Mouse (Mus musculus) liver, adult 2 months (tissue): ENCODE results near the gene Chn2. TPM values are rescaled to one million over a fixed set of nuclear protein-coding genes. Genes with fewer than 3 reads are reported as not detected.

Source experiments
- DNase-seq: peaks from one replicate; pipeline ENCODE4 v3.0.0-alpha.2; 2011; ENCODE audit warnings: low read depth, low spot score; ENCODE audit errors: extremely low read depth
- H3K27ac ChIP-seq: fragments of 200-500 bp; replicated peaks from 2 replicates; pipeline ENCODE4 v1.5.1; 2012; ENCODE audit warnings: low read depth, mild to moderate bottlenecking, control low read depth, inconsistent platforms, low read length; ENCODE audit not compliant: insufficient read depth
- H3K27me3 ChIP-seq: fragments of 200-500 bp; 2 replicates; pipeline ENCODE4 v1.6.1; 2012; ENCODE audit warnings: mild to moderate bottlenecking, moderate library complexity, low read length, inconsistent platforms; ENCODE audit not compliant: control insufficient read depth, insufficient read depth
- H3K36me3 ChIP-seq: fragments of 200-500 bp; 2 replicates; pipeline ENCODE4 v1.6.1; 2012; ENCODE audit warnings: low read length, inconsistent platforms; ENCODE audit not compliant: control insufficient read depth, insufficient read depth
- H3K4me1 ChIP-seq: fragments of 200-500 bp; 2 replicates; pipeline ENCODE4 v1.6.1; 2011; ENCODE audit warnings: low read length; ENCODE audit not compliant: control insufficient read depth, insufficient read depth
- H3K4me3 ChIP-seq: fragments of 200-500 bp; 2 replicates; pipeline ENCODE4 v1.5.1; 2011; ENCODE audit warnings: low read depth, mild to moderate bottlenecking, control low read depth, low read length, moderate library complexity; ENCODE audit not compliant: insufficient read depth
- H3K79me2 ChIP-seq: fragments of 200-500 bp; 2 replicates; pipeline ENCODE4 v1.6.1; 2012; ENCODE audit warnings: inconsistent platforms, mild to moderate bottlenecking, low read length, moderate library complexity; ENCODE audit not compliant: control insufficient read depth, insufficient read depth
- H3K9ac ChIP-seq: fragments of 200-500 bp; 2 replicates; pipeline ENCODE4 v1.6.1; 2012; ENCODE audit warnings: low read depth, mild to moderate bottlenecking, control low read depth, inconsistent platforms, low read length
- CTCF ChIP-seq: fragments of 200-500 bp; IDR thresholded peaks from 2 replicates; pipeline ENCODE4 v1.5.1; 2011; ENCODE audit warnings: low read depth, low read length, control low read depth
- POLR2A ChIP-seq: fragments of 200-500 bp; IDR thresholded peaks from 2 replicates; pipeline ENCODE4 v1.6.1; 2011; ENCODE audit warnings: low read length, control low read depth; ENCODE audit not compliant: insufficient read depth; ENCODE audit errors: extremely low read depth
- WGBS: fragments of 180-500 bp; shearing (Covaris S2); methylation state at CpG from one replicate; pipeline ENCODE4 v1.1.7; 2018; 5-methylcytosine and 5-hydroxymethylcytosine counted together
- polyA plus RNA-seq: library from polyadenylated mRNA; depleted of rRNA; stranded (reverse); fragments of >200 nt; gene quantifications from 2 replicates; pipeline ENCODE4 v1.2.3, GENCODE M21; 2012
- total RNA-seq: library from RNA; depleted of rRNA; stranded (reverse); fragments of >200 nt; gene quantifications from 2 replicates; pipeline ENCODE4 v1.2.3, GENCODE M21; 2014

The Chn2 gene
- total and polyA plus RNA-seq, 2 experiments = 37.3 to 46.2 TPM

DNA sequence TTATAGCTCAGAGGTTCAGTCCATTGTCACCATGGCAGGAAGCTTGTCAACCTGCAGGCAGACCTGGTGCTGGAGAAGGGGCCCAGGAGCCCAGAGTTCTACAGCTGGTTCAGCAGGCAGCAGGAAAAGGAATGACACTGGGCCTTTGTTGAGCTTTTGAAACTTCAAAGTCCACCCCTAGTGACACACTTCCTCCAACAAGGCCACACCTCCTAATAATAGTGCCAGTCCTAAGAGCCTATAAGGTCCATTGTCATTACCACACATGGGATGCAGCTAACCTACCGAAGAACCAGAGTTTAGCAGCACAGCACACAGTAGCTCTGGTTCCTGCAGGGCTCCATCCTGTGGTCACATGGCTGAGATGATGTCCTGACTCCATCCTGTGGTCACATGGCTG is 13.3 kb downstream of the Chn2 start:
- no peak for TF ChIP-seq POLR2A
- WGBS = 78% methylated on average over 1 of the region's 1 CpGs

DNA sequence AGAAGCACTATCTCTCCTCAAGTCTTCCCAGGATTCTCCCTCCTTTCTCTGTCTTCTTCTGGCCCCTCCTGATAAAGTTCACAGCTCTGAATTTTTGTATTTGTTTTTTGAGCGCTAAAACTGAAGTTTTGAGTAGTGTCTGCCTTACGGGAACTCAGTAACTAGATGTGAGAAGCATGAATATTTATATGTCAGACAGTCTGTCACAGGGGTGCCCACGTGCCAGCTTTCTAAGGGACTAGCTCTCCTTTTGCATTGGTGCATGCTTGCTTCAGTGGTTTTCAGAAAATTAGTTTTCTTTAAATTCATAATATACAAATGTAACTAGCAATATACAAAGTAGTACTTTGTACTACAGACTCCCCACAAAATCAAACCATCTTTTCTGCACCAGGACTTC is 14.0 kb downstream of the Chn2 start:
- no peak for DNase-seq
- WGBS = 94% methylated on average over 3 of the region's 3 CpGs
- Histone ChIP-seq H3K27ac (no peak overlapping the region), H3K4me1 (peaks cover 18% of the 10 kb centered on the region), H3K36me3 (no peaks in the 10 kb centered on the region), H3K4me3 (no peak overlapping the region), H3K79me2 (peaks cover 42% of the 10 kb centered on the region), H3K27me3 (no peaks in the 10 kb centered on the region), H3K9ac (no peak overlapping the region)
- no peak for TF ChIP-seq CTCF
- no peak for TF ChIP-seq POLR2A

More for the DNA sequence above, 13.3 kb downstream of the Chn2 start:
- no peaks in the 10 kb centered on the region for H3K36me3 ChIP-seq
- H3K4me3 ChIP-seq = no peak overlapping the region
- H3K79me2 ChIP-seq = peaks cover 39% of the 10 kb centered on the region
- no peak overlapping the region for H3K9ac ChIP-seq
- H3K4me1 ChIP-seq = peaks cover 21% of the 10 kb centered on the region
- no peak overlapping the region for H3K27ac ChIP-seq
- no peak for DNase-seq
- H3K27me3 ChIP-seq = no peaks in the 10 kb centered on the region

DNA sequence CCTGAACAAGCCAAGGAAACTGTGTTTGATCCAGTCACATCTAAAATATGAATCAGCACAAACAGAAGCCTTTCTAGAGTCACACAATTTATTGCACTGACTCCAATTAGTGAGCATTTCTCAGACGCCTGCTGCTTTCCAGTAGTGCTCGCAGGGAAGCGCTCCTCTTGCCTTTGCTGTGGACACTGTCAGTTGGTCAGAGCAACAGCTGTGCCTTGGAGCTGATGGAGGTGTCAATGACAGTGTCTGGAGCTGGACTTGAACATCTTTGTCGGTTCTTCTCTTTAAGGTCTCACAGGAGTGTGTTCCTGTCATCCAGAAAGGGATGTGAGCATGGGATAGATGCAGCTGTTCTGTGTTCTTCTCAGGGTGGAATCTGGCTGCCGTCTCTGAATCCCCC is 16.0 kb downstream of the Chn2 start:
- H3K27ac ChIP-seq = no peak overlapping the region
- TF ChIP-seq POLR2A = no peak
- no peak for TF ChIP-seq CTCF
- no peaks in the 10 kb centered on the region for H3K27me3 ChIP-seq
- H3K4me1 ChIP-seq = peaks cover 10% of the 10 kb centered on the region
- no peak overlapping the region for H3K4me3 ChIP-seq
- H3K9ac ChIP-seq = no peak overlapping the region
- no peak for DNase-seq
- 87% methylated on average over 5 of the region's 5 CpGs for WGBS
- no peaks in the 10 kb centered on the region for H3K36me3 ChIP-seq
- H3K79me2 ChIP-seq = peaks cover 38% of the 10 kb centered on the region

DNA sequence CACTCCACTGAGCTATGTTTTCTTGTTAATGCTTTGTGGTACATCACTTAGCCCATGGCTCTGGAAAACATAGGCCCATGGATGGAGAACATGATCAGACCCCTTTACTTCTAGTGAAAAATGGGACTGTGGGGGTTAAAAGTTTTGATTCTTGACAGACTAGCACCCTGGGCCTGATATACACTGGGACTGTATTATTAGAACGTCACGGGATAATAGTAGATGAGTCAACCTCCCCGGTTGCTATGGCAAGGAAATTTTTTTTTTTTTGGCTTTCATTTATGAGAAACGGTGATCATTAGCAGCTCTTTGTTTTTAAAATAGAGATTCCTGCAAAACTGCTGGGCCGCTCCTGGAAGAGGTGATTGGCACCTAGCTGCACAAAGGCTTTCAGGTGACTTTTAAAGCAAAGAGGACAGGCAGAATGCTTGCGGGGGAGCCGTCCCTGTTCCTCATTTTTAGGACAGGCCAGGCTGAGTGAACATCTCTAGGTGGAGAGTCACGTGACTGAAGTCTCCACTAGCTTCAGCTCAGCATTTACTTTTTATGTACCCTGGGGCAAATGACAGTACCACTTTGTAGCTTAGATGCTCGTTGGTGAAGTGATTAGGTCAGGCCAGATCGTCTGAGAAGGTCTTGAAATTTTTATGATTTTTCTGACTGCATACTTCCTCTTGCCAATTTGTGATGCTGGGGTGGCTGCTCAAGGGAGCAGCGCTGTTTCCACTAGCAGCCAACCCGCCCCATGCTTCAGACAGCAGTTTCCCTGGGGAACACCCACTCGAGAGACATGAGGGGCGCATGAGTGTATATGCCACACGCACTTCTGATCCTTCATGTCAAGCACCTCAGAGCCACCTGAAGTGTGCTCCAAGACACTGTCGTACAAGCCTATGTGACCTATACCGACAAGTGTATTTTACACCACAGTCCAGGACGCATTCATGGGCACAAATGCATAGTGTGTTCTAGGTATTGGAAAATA is 17.5 kb downstream of the Chn2 start:
- Histone ChIP-seq H3K27ac (no peak overlapping the region), H3K79me2 (peaks cover 34% of the 10 kb centered on the region), H3K4me3 (no peak overlapping the region), H3K27me3 (no peaks in the 10 kb centered on the region), H3K36me3 (no peaks in the 10 kb centered on the region), H3K4me1 (peaks cover 7% of the 10 kb centered on the region; the same call in 1 of the 2 replicates), H3K9ac (no peak overlapping the region)
- DNase-seq = no peak
- TF ChIP-seq POLR2A = no peak
- no peak for TF ChIP-seq CTCF
- WGBS = 87% methylated on average over 18 of the region's 18 CpGs

DNA sequence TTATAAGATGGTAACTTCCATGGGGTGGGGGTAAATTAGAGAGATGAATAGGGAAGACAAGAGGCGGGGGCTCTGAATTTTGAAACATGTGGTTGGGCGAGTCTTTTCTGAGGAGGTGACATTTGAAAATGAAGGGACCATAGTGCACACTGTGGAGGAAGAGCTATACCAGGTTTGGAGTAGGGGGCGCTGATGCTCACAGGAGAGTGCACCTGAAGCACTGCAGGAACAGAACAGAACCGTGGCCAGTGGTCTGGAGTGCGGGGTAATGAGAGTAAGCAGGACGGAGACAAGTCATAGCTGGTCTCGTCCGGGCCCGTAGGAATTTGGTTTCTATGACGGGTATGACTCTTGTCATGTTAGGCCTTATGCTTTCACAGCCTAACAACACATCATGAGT is 18.3 kb downstream of the Chn2 start:
- no peak overlapping the region for H3K4me3 ChIP-seq

DNA sequence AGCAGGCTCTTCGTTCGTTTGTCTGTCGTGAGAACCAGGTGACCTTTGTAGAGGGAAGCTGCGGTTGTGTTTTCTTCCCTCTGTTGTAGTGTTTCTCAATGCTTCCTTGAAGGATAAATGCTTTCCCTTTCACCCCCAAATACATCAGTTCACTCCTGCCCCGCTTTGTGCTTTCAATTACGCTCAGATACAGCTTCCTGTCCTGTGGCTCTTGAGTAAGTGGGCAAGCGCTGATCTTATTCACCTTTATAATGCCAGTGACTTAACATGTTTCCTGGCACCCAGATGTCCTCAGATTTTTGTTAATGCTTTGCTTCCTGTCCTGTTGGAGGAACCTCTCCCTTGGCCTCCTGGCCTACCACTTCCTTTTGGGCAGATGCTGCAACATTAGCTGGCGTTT is 19.5 kb downstream of the Chn2 start:
- H3K27ac ChIP-seq = no peak overlapping the region
- no peak for DNase-seq
- H3K36me3 ChIP-seq = no peaks in the 10 kb centered on the region
- H3K79me2 ChIP-seq = peaks cover 23% of the 10 kb centered on the region
- H3K27me3 ChIP-seq = no peaks in the 10 kb centered on the region
- H3K9ac ChIP-seq = no peak overlapping the region
- H3K4me3 ChIP-seq = no peak overlapping the region
- WGBS = 69% methylated on average over 8 of the region's 8 CpGs
- no peak for TF ChIP-seq POLR2A
- peaks cover 10% of the 10 kb centered on the region for H3K4me1 ChIP-seq

More for the DNA sequence above, 18.3 kb downstream of the Chn2 start:
- Histone ChIP-seq H3K36me3 (no peaks in the 10 kb centered on the region), H3K9ac (no peak overlapping the region), H3K27me3 (no peaks in the 10 kb centered on the region), H3K4me1 (peaks cover 8% of the 10 kb centered on the region; the same call in 1 of the 2 replicates), H3K79me2 (peaks cover 30% of the 10 kb centered on the region), H3K27ac (no peak overlapping the region)
- WGBS = 92% methylated on average over 10 of the region's 10 CpGs
- DNase-seq = no peak
- TF ChIP-seq POLR2A (no peak), CTCF (0 out of 2 replicates have a peak, but pooled peaks have one; percentile 11)
